Mouse (Mus musculus) bone marrow, adult 2 months (tissue): Measurements from ENCODE around the gene Pa2g4. TPM values are rescaled to one million over a fixed set of nuclear protein-coding genes. Genes with fewer than 3 reads are reported as not detected.

ENCODE experiments used
- H3K27ac ChIP-seq: fragments of 200-500 bp; 2 replicates; pipeline ENCODE4 v1.5.1; 2012; ENCODE audit warnings: low read depth, mild to moderate bottlenecking, control low read depth, inconsistent platforms, low read length; ENCODE audit not compliant: control insufficient read depth, poor library complexity, insufficient read depth
- H3K4me1 ChIP-seq: fragments of 200-500 bp; 2 replicates; pipeline ENCODE4 v1.6.1; 2011; ENCODE audit warnings: low read length; ENCODE audit not compliant: control insufficient read depth, insufficient read depth
- H3K4me3 ChIP-seq: fragments of 200-500 bp; replicated peaks from 2 replicates; pipeline ENCODE3; 2011; ENCODE audit warnings: mild to moderate bottlenecking, low read depth, low read length, control low read depth; ENCODE audit not compliant: control insufficient read depth
- CTCF ChIP-seq: fragments of 200-500 bp; IDR thresholded peaks from 2 replicates; pipeline ENCODE4 v1.5.1; 2011; ENCODE audit warnings: low read length, control low read depth; ENCODE audit not compliant: control insufficient read depth, insufficient read depth
- POLR2A ChIP-seq: fragments of 200-500 bp; IDR thresholded peaks from 2 replicates; pipeline ENCODE4 v1.6.1; 2011; ENCODE audit warnings: low read depth, mild to moderate bottlenecking, control low read depth, low read length, borderline replicate concordance; ENCODE audit not compliant: control insufficient read depth
- WGBS: fragments of 180-500 bp; shearing (Covaris S2); methylation state at CpG from one replicate; pipeline ENCODE4 v1.1.7; 2018; 5-methylcytosine and 5-hydroxymethylcytosine counted together
- polyA plus RNA-seq: library from polyadenylated mRNA; stranded (reverse); fragments of >200 nt; gene quantifications from 2 replicates; pipeline ENCODE4 v1.2.4, GENCODE M21; 2011; ENCODE audit warnings: low replicate concordance; ENCODE audit not compliant: missing spikeins, insufficient read depth, insufficient read length

Pa2g4 gene
- polyA plus RNA-seq, 1 experiment = 116 TPM

DNA sequence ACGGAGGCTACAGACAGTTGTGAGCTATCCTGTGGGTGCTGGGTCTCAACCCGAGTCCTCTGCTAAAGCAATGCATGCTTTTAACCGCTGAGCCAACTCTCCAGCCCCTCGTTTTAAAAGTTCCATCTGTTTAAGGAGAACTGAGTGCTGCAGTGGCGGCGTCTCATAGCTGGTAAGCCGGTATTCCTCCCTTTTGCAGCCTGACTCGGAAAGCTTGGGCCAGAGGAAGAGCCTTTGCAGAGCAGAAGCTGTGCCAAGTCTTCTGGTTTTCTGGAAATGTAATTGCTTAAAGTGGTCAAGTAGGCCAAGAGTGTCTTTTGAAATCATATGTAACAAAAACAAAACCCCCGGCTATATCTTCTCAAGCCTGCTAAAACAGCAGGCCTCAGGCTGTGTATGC, 57.5 kb downstream of the Pa2g4 start:
- Histone ChIP-seq H3K4me3 (no peak overlapping the region), H3K27ac (no peak overlapping the region), H3K4me1 (peaks cover 4% of the 10 kb centered on the region)
- WGBS = 68% methylated on average over 9 of the region's 9 CpGs
- TF ChIP-seq CTCF (no peak), POLR2A (no peak)

Other genes with a start within 250 kb of the Pa2g4 start
- 31.1 and 52.5 TPM in 2 replicates for gene Cnpy2, start 243.5 kb downstream of the Pa2g4 start, polyA plus RNA-seq
- 61.9 and 64.4 TPM in 2 replicates for gene Cs, start 228.3 kb downstream of the Pa2g4 start, polyA plus RNA-seq
- gene Coq10a, start 197.0 kb downstream of the Pa2g4 start, polyA plus RNA-seq = 10.7 and 22.9 TPM in 2 replicates
- 14.5 and 17.1 TPM in 2 replicates for gene Ankrd52, start 188.9 kb downstream of the Pa2g4 start, polyA plus RNA-seq
- not detected in 2 replicates for gene Slc39a5, start 164.8 kb downstream of the Pa2g4 start, polyA plus RNA-seq
- 26.4 and 40.0 TPM in 2 replicates for gene Nabp2, start 154.5 kb downstream of the Pa2g4 start, polyA plus RNA-seq
- gene Rnf41, start 154.3 kb downstream of the Pa2g4 start, polyA plus RNA-seq = 8.5 and 17.3 TPM in 2 replicates
- gene Smarcc2, start 106.7 kb downstream of the Pa2g4 start, polyA plus RNA-seq = 45.0 and 74.4 TPM in 2 replicates
- 1,368 and 2,050 TPM in 2 replicates for gene Myl6, start 71.8 kb downstream of the Pa2g4 start, polyA plus RNA-seq
- gene Myl6b, start 67.3 kb downstream of the Pa2g4 start, polyA plus RNA-seq = 0.79 and 2.4 TPM in 2 replicates
- 26.2 and 36.1 TPM in 2 replicates for gene Esyt1, start 40.1 kb downstream of the Pa2g4 start, polyA plus RNA-seq
- 7.0 and 9.8 TPM in 2 replicates for gene Zc3h10, start 18.2 kb downstream of the Pa2g4 start, polyA plus RNA-seq
- gene Rpl41, start 16.7 kb downstream of the Pa2g4 start, polyA plus RNA-seq = 2,208 and 2,695 TPM in 2 replicates
- gene Erbb3, start 23.7 kb upstream of the Pa2g4 start, polyA plus RNA-seq = 0.59 and 0.75 TPM in 2 replicates
- gene Rps26, start 60.8 kb upstream of the Pa2g4 start, polyA plus RNA-seq = 1,015 and 1,193 TPM in 2 replicates
- not detected in 2 replicates for gene Ikzf4, start 80.0 kb upstream of the Pa2g4 start, polyA plus RNA-seq
- 10.8 and 11.6 TPM in 2 replicates for gene Suox, start 108.1 kb upstream of the Pa2g4 start, polyA plus RNA-seq
- 26.4 and 35.4 TPM in 2 replicates for gene Rab5b, start 130.3 kb upstream of the Pa2g4 start, polyA plus RNA-seq
- 1.4 TPM in 1 of 2 replicates, not detected in the other for gene Pmel, start 138.2 kb upstream of the Pa2g4 start, polyA plus RNA-seq
- 60.6 and 62.9 TPM in 2 replicates for gene Cdk2, start 139.0 kb upstream of the Pa2g4 start, polyA plus RNA-seq
- 19.2 and 41.7 TPM in 2 replicates for gene Dgka, start 178.9 kb upstream of the Pa2g4 start, polyA plus RNA-seq
- gene Pym1, start 181.9 kb upstream of the Pa2g4 start, polyA plus RNA-seq = 58.3 and 76.9 TPM in 2 replicates
- 2.4 and 5.1 TPM in 2 replicates for gene Mmp19, start 224.9 kb upstream of the Pa2g4 start, polyA plus RNA-seq
- 12.2 and 20.7 TPM in 2 replicates for gene Dnajc14, start 238.1 kb upstream of the Pa2g4 start, polyA plus RNA-seq
- 2.8 and 8.3 TPM in 2 replicates for gene Tmem198b, start 238.4 kb upstream of the Pa2g4 start, polyA plus RNA-seq